Mouse (Mus musculus) hematopoietic stem cell, adult 5-6 weeks (primary cell): Measurements from ENCODE around the gene Lrrc4b. TPM values are rescaled to one million over a fixed set of nuclear protein-coding genes. Genes with fewer than 3 reads are reported as not detected.

ENCODE experiments used
- ATAC-seq, 2 experiments: fragments of 125-278 bp in 1 of 2; replicated peaks in 1 of 2; 2 replicates each; pipeline ENCODE4 v1.8.0; 2016 to 2017; ENCODE audit warnings: inconsistent platforms in 2 of 2, mild to moderate bottlenecking in 2 of 2, moderate number of reproducible peaks in 2 of 2, low read depth in 1 of 2, moderate TSS enrichment in 1 of 2; ENCODE audit not compliant: low FRiP score in 2 of 2, poor library complexity in 2 of 2, severe bottlenecking in 2 of 2, insufficient read depth in 1 of 2, low TSS enrichment in 1 of 2
- total RNA-seq: library from RNA; stranded (forward); fragments of 172-1452, 232-1000 nt; gene quantifications from 2 replicates; pipeline ENCODE4 v1.2.3, GENCODE M21; 2017

Lrrc4b gene
- total RNA-seq, 1 experiment from 2014 or later: not detected

- ATAC-seq: no peak
Measured at GRCm38 (mm10) chr7:44471880-44472557, 43.2 kb downstream of the Lrrc4b start.

- ATAC-seq: no peak
Measured at GRCm38 (mm10) chr7:44472558-44472885, 43.7 kb downstream of the Lrrc4b start.

- no peak for ATAC-seq
Measured at GRCm38 (mm10) chr7:44472961-44473646, 44.3 kb downstream of the Lrrc4b start.

- ATAC-seq: no peak
Measured at GRCm38 (mm10) chr7:44474419-44474818, 45.6 kb downstream of the Lrrc4b start.

GRCm38 (mm10) chr7:44475046-44475614, 46.3 kb downstream of the Lrrc4b start:
- no peak for ATAC-seq

GRCm38 (mm10) chr7:44482836-44483435, 54.1 kb downstream of the Lrrc4b start:
- no peak for ATAC-seq

GRCm38 (mm10) chr7:44484109-44484508, 55.3 kb downstream of the Lrrc4b start:
- no peak for ATAC-seq

- peak; percentile 72 to 73 for ATAC-seq
Measured at GRCm38 (mm10) chr7:44484841-44485571, 56.2 kb downstream of the Lrrc4b start.

- ATAC-seq: no peak
Measured at GRCm38 (mm10) chr7:44485572-44486195, 56.9 kb downstream of the Lrrc4b start.

GRCm38 (mm10) chr7:44486927-44487575, 58.2 kb downstream of the Lrrc4b start:
- no peak for ATAC-seq

GRCm38 (mm10) chr7:44487936-44488335, 59.1 kb downstream of the Lrrc4b start:
- ATAC-seq: no peak

- ATAC-seq: no peak
Measured at GRCm38 (mm10) chr7:44488545-44488944, 59.7 kb downstream of the Lrrc4b start.

- ATAC-seq: no peak
Measured at GRCm38 (mm10) chr7:44490281-44490680, 61.5 kb downstream of the Lrrc4b start.

- ATAC-seq: no peak
Measured at GRCm38 (mm10) chr7:44491391-44491790, 62.6 kb downstream of the Lrrc4b start.

GRCm38 (mm10) chr7:44492166-44492826, 63.5 kb downstream of the Lrrc4b start:
- no peak for ATAC-seq

GRCm38 (mm10) chr7:44494681-44495080, 65.9 kb downstream of the Lrrc4b start:
- no peak for ATAC-seq
